Mouse (Mus musculus): ENCODE data around the gene Rpp21. TPM values are rescaled to one million over a fixed set of nuclear protein-coding genes. Genes with fewer than 3 reads are reported as not detected.
"Not testable (repeated sequence)": the region's sequence is repeated elsewhere in the genome, so short reads cannot be mapped to it uniquely, and the experiment has no call there.

Gene Rpp21
- polyA plus RNA-seq, 1 experiment from 2014 or later = 104 TPM

DNA sequence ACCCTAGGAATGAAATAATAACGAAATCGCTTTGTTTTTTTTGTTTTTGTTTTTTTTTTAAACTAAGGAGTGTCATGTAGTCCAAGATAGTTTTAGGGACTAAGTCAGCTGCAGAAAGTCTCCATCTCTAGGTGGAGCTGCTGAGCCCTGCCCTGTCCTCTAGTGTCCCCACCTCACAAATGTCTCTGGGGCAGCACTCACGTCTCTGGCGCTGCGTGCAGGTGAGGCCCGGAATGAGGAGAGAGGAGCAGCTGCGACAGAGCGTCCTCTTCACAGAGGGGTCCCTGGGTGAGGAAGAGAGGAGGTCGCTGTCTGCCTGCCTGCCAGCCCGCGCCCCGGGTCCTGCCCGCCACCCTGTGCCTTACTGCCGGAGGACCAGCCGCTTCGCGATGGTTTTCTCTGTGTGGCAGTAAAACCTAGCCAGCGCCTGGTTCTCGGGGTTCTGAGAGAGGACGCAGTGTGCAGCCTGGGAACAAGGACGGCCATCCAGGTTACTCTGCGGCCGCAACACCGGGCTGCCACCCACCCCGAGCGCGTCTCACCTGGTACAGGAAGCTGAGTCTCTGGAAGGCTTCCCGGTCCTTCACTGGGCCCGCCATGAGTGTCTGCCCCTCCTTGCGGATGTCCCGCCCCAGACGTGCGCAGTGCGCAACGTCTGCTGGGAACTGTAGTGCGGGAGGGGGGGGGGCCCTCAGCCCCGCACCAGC lies 475 bp downstream of the Rpp21 start:
- ATAC-seq (ENCODE audit: low FRiP score) = peak; percentile 98
- H3K27ac ChIP-seq = peak overlapping the region; percentile 94
- peaks cover 44% of the 10 kb centered on the region for H3K36me3 ChIP-seq
- peak overlapping the region; percentile 84 for H3K9ac ChIP-seq
- H3K4me3 ChIP-seq = peak overlapping the region; percentile 75
- no peaks in the 10 kb centered on the region for H3K9me3 ChIP-seq
- WGBS = under 1% methylated on average over 36 of the region's 37 CpGs
- peak overlapping the region; percentile 59 for H3K4me2 ChIP-seq
- peaks cover 10% of the 10 kb centered on the region; the same call in 1 of the 2 replicates for H3K27me3 ChIP-seq
- H3K4me1 ChIP-seq (replicated peaks) = peaks cover 10% of the 10 kb centered on the region

DNA sequence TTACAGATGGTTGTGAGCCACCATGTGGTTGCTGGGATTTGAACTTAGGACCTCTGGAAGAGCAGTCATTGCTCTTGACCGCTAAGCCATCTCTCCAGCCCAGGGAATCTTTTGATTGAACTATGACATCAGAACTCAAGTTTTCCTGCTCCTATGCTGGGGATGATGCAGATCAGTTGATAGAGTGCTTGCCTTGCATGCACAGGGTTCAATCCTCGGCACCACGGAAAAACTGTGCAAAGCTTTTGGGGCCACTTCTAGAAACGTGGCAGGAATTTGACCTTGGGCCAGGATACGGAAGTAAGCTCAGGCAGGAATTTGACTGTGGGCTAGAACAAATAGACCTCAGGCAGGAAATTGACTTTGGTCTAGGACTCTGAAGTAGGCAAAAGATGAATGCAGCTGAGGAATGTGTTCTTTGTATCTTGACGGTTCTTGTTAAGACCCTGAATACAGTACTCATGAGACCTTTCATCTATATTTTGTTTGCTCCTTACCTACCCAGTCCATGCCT lies 4.7 kb downstream of the Rpp21 start:
- H3K9me3 ChIP-seq = no peaks in the 10 kb centered on the region
- peaks cover 15% of the 10 kb centered on the region for H3K4me1 ChIP-seq (replicated peaks)
- H3K9ac ChIP-seq = no peak overlapping the region
- no peak for ATAC-seq (ENCODE audit: low FRiP score)
- H3K4me2 ChIP-seq = no peak overlapping the region
- 69% methylated on average over 6 of the region's 6 CpGs for WGBS
- H3K36me3 ChIP-seq = peaks cover 10% of the 10 kb centered on the region; the same call in 1 of the 2 replicates
- no peak overlapping the region for H3K27ac ChIP-seq
- H3K4me3 ChIP-seq = no peak overlapping the region
- peaks cover 39% of the 10 kb centered on the region for H3K27me3 ChIP-seq

DNA sequence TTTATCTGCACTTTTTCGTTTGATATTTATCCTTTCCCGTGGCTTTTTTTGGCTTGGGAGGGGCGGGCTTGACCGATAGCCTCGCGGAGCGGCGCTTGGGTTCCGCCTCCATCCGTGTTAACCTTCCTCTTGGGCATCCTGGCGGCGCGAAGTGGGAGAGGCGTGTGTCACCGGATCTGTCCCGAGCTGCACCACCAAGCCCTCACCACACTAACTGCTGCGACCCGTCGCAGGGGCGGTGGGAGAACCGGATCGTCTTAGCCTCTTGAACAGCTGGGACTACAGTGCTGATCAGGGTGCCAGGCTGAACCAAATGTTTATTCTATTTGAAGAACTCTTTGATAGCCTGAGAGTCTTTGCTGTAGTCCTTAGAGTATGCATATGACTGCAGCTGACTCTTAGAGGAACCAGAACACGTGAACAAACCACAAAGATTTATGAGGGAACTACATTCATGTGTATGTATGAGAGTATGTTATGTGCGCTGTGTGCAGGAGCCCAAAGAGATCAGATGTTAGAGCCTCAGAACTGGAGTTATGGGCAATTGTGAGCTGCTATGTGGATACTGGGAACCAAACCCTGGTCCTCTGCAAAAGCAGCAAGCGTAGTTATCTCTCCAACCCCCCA lies 5.5 kb downstream of the Rpp21 start:
- H3K36me3 ChIP-seq = peaks cover 10% of the 10 kb centered on the region; the same call in 1 of the 2 replicates
- H3K27me3 ChIP-seq = peaks cover 47% of the 10 kb centered on the region
- H3K9ac ChIP-seq = peak overlapping the region; percentile 63
- H3K27ac ChIP-seq = no peak overlapping the region
- H3K4me2 ChIP-seq = peak overlapping the region; percentile 48
- H3K4me3 ChIP-seq = peak overlapping the region; percentile 24
- ATAC-seq (ENCODE audit: low FRiP score) = 0 out of 2 replicates have a peak, but pooled peaks have one; percentile 23
- H3K4me1 ChIP-seq (replicated peaks) = peaks cover 15% of the 10 kb centered on the region
- 11% methylated on average over 25 of the region's 25 CpGs for WGBS
- H3K9me3 ChIP-seq = no peaks in the 10 kb centered on the region

DNA sequence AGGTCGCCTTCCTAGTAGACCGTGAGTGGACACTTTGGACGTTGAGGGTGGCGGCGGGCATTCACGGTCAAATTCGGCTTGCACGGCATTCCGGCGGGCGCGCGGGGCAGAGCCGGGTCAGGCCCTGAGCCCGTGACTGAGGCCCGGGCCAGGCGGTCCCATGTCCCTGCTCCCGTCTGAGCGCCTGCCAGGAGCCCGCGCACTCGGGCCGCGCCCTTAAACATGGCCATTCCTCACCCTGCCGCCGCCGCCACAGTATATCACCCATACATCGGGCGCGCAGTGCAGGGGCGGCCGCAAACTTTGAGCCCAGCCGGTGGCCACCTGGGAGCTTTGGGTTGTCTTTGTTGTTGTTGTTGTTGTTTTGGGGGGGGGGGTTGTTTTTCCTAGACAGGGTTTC lies 9.0 kb downstream of the Rpp21 start:
- Histone ChIP-seq H3K9me3 (no peaks in the 10 kb centered on the region), H3K27ac (no peak overlapping the region), H3K4me1 (replicated peaks) (peaks cover 5% of the 10 kb centered on the region; the same call in 1 of the 2 replicates), H3K4me3 (no peak overlapping the region), H3K9ac (no peak overlapping the region), H3K27me3 (peaks cover 48% of the 10 kb centered on the region), H3K36me3 (no peaks in the 10 kb centered on the region), H3K4me2 (no peak overlapping the region)
- ATAC-seq (ENCODE audit: low FRiP score) = no peak
- 22% methylated on average over 33 of the region's 33 CpGs for WGBS

DNA sequence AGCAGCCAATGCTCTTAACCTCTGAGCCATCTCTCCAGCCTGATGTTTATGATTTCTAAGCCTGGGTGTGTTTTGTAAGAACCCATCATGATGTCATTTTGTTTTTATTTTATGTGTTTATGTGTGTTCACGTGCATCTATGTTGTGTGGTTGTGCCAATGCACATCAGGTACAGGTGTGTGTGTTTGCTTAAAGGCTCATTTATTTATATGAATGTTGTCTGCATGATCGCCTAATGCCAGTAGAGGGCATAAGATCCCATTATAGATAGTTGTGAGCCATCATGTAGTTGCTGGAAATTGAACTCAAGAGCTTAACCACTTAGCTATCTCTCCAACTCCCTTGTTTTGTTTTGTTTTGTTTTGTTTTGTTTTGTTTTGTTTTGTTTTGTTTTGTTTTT lies 12.1 kb downstream of the Rpp21 start:
- Histone ChIP-seq H3K27ac (no peak overlapping the region), H3K4me3 (no peak overlapping the region), H3K9me3 (no peaks in the 10 kb centered on the region), H3K9ac (no peak overlapping the region), H3K27me3 (peaks cover 36% of the 10 kb centered on the region), H3K36me3 (no peaks in the 10 kb centered on the region), H3K4me2 (no peak overlapping the region), H3K4me1 (replicated peaks) (no peaks in the 10 kb centered on the region)
- ATAC-seq (ENCODE audit: low FRiP score) = no peak
- WGBS = 90% methylated on average over 2 of the region's 2 CpGs

DNA sequence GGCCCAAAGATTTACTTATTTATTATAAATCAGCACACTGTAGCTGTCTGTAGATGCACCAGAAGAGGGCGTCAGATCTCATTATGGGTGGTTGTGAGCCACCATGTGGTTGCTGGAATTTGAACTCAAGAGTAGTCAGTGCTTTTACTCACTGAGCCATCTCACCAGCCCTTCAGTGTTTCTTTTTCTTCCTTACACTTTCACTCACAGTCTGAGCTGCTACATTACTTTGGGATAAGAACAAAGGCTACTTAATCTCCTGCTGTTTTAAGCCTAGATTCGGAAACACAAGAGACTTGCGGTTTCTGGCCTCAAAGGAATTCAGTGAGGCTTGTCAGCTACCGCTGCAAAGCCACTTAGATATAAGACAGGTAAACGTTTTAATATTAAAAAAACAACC lies 13.8 kb downstream of the Rpp21 start:
- 25% methylated on average over 5 of the region's 5 CpGs for WGBS
- H3K36me3 ChIP-seq = no peaks in the 10 kb centered on the region
- H3K9me3 ChIP-seq = no peaks in the 10 kb centered on the region

DNA sequence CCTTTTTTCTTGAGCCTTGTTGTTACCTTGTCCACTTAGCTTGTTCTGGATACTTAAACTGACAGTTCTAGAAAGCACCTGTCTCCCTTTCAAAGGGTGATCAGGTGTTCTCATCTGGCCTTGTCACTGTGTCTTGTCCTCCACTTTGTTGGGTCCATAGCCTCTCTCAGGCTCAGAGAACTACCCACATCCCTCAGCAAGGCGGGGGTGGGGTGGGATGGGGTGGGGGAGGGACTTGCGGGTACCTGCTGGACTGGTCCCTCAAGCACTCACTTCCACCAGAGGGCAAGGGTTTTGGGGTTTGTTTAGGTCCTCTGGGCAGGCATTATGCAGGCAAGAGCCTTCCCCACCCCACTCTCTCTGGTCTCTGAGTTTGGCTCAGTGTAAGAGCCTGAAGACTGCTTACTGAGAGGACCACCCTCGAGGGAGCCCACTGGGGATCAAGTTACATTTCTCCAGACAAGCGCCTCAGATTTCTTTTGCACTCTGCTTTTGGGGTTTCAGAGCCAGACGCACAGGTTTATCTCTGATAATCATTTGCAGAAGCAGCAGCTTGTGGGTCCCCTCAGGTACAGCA lies 17.1 kb downstream of the Rpp21 start:
- Histone ChIP-seq H3K27me3 (peaks cover 43% of the 10 kb centered on the region), H3K27ac (no peak overlapping the region)
- WGBS = 14% methylated on average over 5 of the region's 5 CpGs

More for the DNA sequence above, 13.8 kb downstream of the Rpp21 start:
- peaks cover 31% of the 10 kb centered on the region for H3K27me3 ChIP-seq
- no peak overlapping the region for H3K9ac ChIP-seq
- no peaks in the 10 kb centered on the region for H3K4me1 ChIP-seq (replicated peaks)
- ATAC-seq (ENCODE audit: low FRiP score) = no peak
- H3K4me2 ChIP-seq = no peak overlapping the region
- no peak overlapping the region for H3K27ac ChIP-seq
- H3K4me3 ChIP-seq = no peak overlapping the region

DNA sequence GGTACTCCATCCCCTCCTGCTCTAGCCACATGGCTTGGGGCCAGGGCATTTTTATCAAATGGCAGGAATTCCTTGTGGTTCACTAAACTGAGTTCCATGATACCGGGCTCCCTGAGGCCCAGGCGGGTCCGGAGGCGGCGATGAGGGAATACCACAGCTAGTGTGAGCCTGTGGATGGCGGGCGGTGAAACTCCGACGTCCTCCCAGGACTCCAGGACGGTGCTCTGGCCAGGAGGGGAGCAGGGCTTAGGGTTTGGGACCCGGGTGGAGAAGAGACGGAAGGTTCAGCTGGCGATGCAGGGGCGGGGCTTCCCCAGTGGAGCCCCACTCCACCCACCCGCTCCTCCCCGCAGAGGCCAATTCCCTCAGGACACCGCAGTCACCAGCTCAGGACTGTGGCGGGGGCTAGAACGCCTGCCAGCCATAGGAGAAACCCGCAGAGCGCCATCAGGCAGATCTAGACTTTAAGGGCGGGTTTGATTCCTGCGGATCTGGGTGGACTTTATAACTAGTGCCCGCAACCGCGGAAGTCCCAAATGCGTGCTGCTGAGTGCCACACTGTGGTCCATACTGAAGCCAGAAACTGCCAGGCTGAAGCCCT lies 20.4 kb downstream of the Rpp21 start:
- 3% methylated on average over 27 of the region's 27 CpGs for WGBS
- peaks cover 40% of the 10 kb centered on the region for H3K27me3 ChIP-seq
- peaks cover 8% of the 10 kb centered on the region for H3K4me1 ChIP-seq (replicated peaks)
- no peaks in the 10 kb centered on the region for H3K36me3 ChIP-seq
- H3K9ac ChIP-seq = peak overlapping the region; percentile 31
- H3K4me2 ChIP-seq = peak overlapping the region; percentile 52
- ATAC-seq (ENCODE audit: low FRiP score) = 0 out of 2 replicates have a peak, but pooled peaks have one; percentile 49
- no peak overlapping the region for H3K27ac ChIP-seq
- H3K9me3 ChIP-seq = no peaks in the 10 kb centered on the region
- H3K4me3 ChIP-seq = peak overlapping the region; percentile 25

More for the DNA sequence above, 17.1 kb downstream of the Rpp21 start:
- Histone ChIP-seq H3K4me3 (no peak overlapping the region), H3K4me1 (replicated peaks) (peaks cover 8% of the 10 kb centered on the region), H3K4me2 (no peak overlapping the region), H3K9me3 (no peaks in the 10 kb centered on the region), H3K36me3 (no peaks in the 10 kb centered on the region), H3K9ac (no peak overlapping the region)
- no peak for ATAC-seq (ENCODE audit: low FRiP score)

DNA sequence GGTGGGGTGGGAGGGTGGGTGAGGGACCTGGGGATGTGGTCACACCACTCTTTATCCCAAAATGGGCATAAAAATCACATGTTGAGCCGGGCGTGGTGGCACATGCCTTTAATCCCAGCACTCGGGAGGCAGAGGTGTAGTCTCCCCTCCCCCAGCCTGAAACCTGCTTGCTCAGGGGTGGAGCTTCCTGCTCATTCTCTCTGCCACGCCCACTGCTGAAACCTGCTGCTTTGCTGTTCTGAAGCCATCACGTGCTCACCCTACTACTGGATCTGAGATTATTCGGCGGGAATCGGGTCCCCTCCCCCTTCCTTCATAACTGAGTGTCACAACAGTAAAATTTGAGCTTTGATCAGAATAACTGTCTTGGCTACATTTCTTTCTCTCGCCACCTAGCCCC lies 22.6 kb downstream of the Rpp21 start:
- not testable (repeated sequence) for H3K4me2 ChIP-seq; H3K9ac ChIP-seq; H3K9me3 ChIP-seq; H3K27ac ChIP-seq; H3K4me1 ChIP-seq (replicated peaks); H3K36me3 ChIP-seq; ATAC-seq (ENCODE audit: low FRiP score); H3K4me3 ChIP-seq
- 44% methylated on average over 8 of the region's 9 CpGs for WGBS
- peaks cover 31% of the 10 kb centered on the region for H3K27me3 ChIP-seq

DNA sequence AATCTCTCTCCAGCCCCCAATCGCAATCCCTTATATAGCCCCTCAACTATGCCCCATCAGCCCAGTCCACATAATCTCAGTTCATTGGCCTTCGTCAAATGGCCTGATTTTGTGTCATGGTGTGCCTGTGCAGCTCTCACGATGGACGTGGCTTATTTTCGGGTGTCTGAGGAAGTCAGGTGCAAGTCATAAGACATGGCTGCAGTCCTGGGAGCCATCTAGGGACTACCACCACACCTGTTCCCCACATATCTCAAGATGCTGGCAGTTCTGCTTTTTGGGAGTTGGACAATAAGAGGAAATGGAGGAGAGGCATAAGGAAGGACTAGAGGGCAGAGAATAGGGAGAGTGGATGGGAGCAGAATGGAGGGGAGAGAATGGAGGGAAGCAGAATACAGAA lies 24.3 kb downstream of the Rpp21 start:
- H3K36me3 ChIP-seq = no peaks in the 10 kb centered on the region
- no peak overlapping the region for H3K4me2 ChIP-seq
- no peak for ATAC-seq (ENCODE audit: low FRiP score)
- H3K9me3 ChIP-seq = no peaks in the 10 kb centered on the region
- no peak overlapping the region for H3K9ac ChIP-seq
- no peak overlapping the region for H3K4me3 ChIP-seq
- peaks cover 26% of the 10 kb centered on the region for H3K27me3 ChIP-seq
- WGBS = 84% methylated on average over 5 of the region's 5 CpGs
- H3K27ac ChIP-seq = no peak overlapping the region
- H3K4me1 ChIP-seq (replicated peaks) = peaks cover 8% of the 10 kb centered on the region

DNA sequence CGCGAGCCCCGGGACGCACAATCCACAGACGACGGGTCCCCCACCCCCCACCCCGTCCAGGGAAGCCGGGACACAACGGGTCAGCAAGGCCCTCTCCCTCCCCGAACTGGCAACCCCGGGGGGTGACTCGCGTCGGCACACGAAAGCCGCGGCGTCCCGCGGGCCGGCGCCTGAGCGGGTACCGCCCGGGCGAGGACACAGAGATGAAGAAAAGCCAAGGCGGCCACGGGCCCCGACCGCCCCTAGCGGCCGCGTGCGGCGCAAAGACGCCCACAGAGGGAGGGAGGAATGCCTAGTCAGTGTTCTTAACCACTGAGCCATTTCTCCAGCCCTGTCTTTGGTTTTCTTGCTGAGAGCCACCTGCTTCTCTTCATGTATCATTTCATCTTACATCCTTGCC lies 26.6 kb downstream of the Rpp21 start:
- 6% methylated on average over 36 of the region's 36 CpGs for WGBS
- Histone ChIP-seq H3K36me3 (no peaks in the 10 kb centered on the region), H3K9ac (no peak overlapping the region), H3K4me2 (no peak overlapping the region), H3K4me3 (no peak overlapping the region), H3K27ac (no peak overlapping the region), H3K4me1 (replicated peaks) (no peaks in the 10 kb centered on the region), H3K9me3 (no peaks in the 10 kb centered on the region), H3K27me3 (peaks cover 5% of the 10 kb centered on the region)
- no peak for ATAC-seq (ENCODE audit: low FRiP score)

DNA sequence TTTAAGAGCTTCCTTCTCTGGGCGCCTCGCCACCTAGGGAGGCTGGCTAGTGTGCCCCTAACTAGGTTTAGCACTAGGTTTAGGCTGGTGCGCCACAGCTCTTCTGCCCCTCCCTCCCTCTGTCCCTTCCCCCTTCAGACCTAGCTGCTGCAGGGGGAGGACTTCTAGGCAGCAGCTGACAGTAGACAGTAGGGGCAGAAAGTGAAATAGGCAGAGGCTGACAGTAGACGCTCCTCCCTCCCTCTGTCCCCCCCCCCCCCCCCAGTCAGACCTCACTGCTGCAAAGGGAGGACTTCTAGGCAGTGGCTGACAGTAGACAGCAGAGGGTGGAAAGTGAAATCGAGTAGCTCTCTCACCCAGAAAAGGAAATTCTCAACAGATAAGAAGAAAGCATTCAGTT lies 28.8 kb downstream of the Rpp21 start:
- H3K27me3 ChIP-seq = peaks cover 18% of the 10 kb centered on the region
- WGBS = 10% methylated on average over 5 of the region's 5 CpGs
- H3K9ac ChIP-seq = no peak overlapping the region
- no peak overlapping the region for H3K27ac ChIP-seq
- 0 out of 2 replicates have a peak, but pooled peaks cover 5% of the 10 kb centered on the region for H3K4me1 ChIP-seq (replicated peaks)
- H3K36me3 ChIP-seq = no peaks in the 10 kb centered on the region
- ATAC-seq (ENCODE audit: low FRiP score) = no peak
- H3K4me2 ChIP-seq = no peak overlapping the region
- no peak overlapping the region for H3K4me3 ChIP-seq
- no peaks in the 10 kb centered on the region for H3K9me3 ChIP-seq
